Mouse (Mus musculus): ENCODE results near the gene Twf2.

Twf2 gene

GRCm38 (mm10) chr9:106179454-106179853 is 23.5 kb upstream of the Twf2 start:
- no peak for DNase-seq (ENCODE audit: low read depth)

GRCm38 (mm10) chr9:106179964-106180363 is 22.9 kb upstream of the Twf2 start:
- no peak for DNase-seq (ENCODE audit: low read depth)

GRCm38 (mm10) chr9:106182146-106182545 is 20.8 kb upstream of the Twf2 start:
- no peak for DNase-seq (ENCODE audit: low read depth)

- no peak for DNase-seq (ENCODE audit: low read depth)
Measured at GRCm38 (mm10) chr9:106183996-106184395, 18.9 kb upstream of the Twf2 start.

GRCm38 (mm10) chr9:106191355-106191754 is 11.6 kb upstream of the Twf2 start:
- no peak for DNase-seq (ENCODE audit: low read depth)

GRCm38 (mm10) chr9:106192024-106192423 is 10.9 kb upstream of the Twf2 start:
- DNase-seq (ENCODE audit: low read depth): no peak

GRCm38 (mm10) chr9:106192998-106193397 is 9.9 kb upstream of the Twf2 start:
- DNase-seq (ENCODE audit: low read depth): peak; percentile 81

GRCm38 (mm10) chr9:106193930-106194807 is 8.7 kb upstream of the Twf2 start:
- DNase-seq (ENCODE audit: low read depth): no peak

- DNase-seq (ENCODE audit: low read depth): no peak
Measured at GRCm38 (mm10) chr9:106195693-106196092, 7.2 kb upstream of the Twf2 start.

- no peak for DNase-seq (ENCODE audit: low read depth)
Measured at GRCm38 (mm10) chr9:106197081-106197713, 5.7 kb upstream of the Twf2 start.

- no peak for DNase-seq (ENCODE audit: low read depth)
Measured at GRCm38 (mm10) chr9:106197732-106198131, 5.2 kb upstream of the Twf2 start.

- peak; percentile 73 for DNase-seq (ENCODE audit: low read depth)
Measured at GRCm38 (mm10) chr9:106198962-106199458, 3.9 kb upstream of the Twf2 start.

GRCm38 (mm10) chr9:106199535-106200272 is 3.2 kb upstream of the Twf2 start, which contains the start of gene Ppm1m:
Ppm1m (minus strand) TSS chr9:106199746.
- no peak for DNase-seq (ENCODE audit: low read depth)

- no peak for DNase-seq (ENCODE audit: low read depth)
Measured at GRCm38 (mm10) chr9:106201895-106202294, 1.0 kb upstream of the Twf2 start.

GRCm38 (mm10) chr9:106203990-106204851 is 1.3 kb downstream of the Twf2 start:
- peak; percentile 91 for DNase-seq (ENCODE audit: low read depth)

GRCm38 (mm10) chr9:106205713-106206290 is 2.9 kb downstream of the Twf2 start:
- no peak for DNase-seq (ENCODE audit: low read depth)

GRCm38 (mm10) chr9:106206515-106206914 is 3.6 kb downstream of the Twf2 start:
- no peak for DNase-seq (ENCODE audit: low read depth)

- DNase-seq (ENCODE audit: low read depth): no peak
Measured at GRCm38 (mm10) chr9:106208181-106208580, 5.3 kb downstream of the Twf2 start.

GRCm38 (mm10) chr9:106209954-106210353 is 7.0 kb downstream of the Twf2 start:
- no peak for DNase-seq (ENCODE audit: low read depth)

GRCm38 (mm10) chr9:106210853-106211609 is 8.1 kb downstream of the Twf2 start:
- DNase-seq (ENCODE audit: low read depth): no peak
